In genomic region chr19:32593870-32594269, GRCm38 (mm10) we compare ENCODE assay signal across 11 mouse cellular contexts. TPM values are rescaled to one million over a fixed set of nuclear protein-coding genes. Genes with fewer than 3 reads are reported as not detected.
A peak's percentile ranks its signal among the peaks of the same experiment; 100 is the strongest.
DNase-seq lines count a peak whose midpoint lies in the region; ATAC-seq and TF ChIP-seq lines count a peak whose summit lies in the region.
"Had no signal": no experiment of that assay in that cellular context is flagged by ENCODE, and none has a peak within 500 bp of the region (broad histone marks: within the 10 kb centered on the region; RNA-seq: fewer than 3 reads in every experiment).

No protein-coding gene starts in this region.

- no peak overlapping the region for H3K27ac ChIP-seq in left cerebral cortex, adult 2 months
- H3K27ac ChIP-seq: embryonic facial prominence, embryonic 15.5 days had no signal

- intact Hi-C loops in left cerebral cortex, adult 2 months (cut with DNase I) = no loop called here

- H3K27me3 ChIP-seq in G1E (ENCODE audit: insufficient read depth, low read length) = peaks cover 9% of the 10 kb centered on the region; the same call in 1 of the 2 replicates

- TF ChIP-seq CTCF in left cerebral cortex, adult 2 months (IDR thresholded peaks at IDR 0.05) = peak; percentile 53
- TF ChIP-seq CTCF in G1E (IDR thresholded peaks at IDR 0.05; ENCODE audit: low read depth, low read length) = no peak

- no peak for ATAC-seq in G1E (ENCODE audit: extremely low read depth, insufficient number of reproducible peaks, low FRiP score, poor library complexity, severe bottlenecking)
- ATAC-seq in granulocyte monocyte progenitor cell, adult 5-6 weeks (replicated peaks; ENCODE audit: poor library complexity, severe bottlenecking) = peak; percentile 26; the same call in 1 of the 2 replicates

- no peak overlapping the region for H3K4me3 ChIP-seq in left cerebral cortex, adult 2 months
- no peak overlapping the region for H3K4me3 ChIP-seq in G1E (ENCODE audit: low read depth, low read length)
- H3K4me3 ChIP-seq: embryonic facial prominence, embryonic 15.5 days; megakaryocyte, embryonic 14.5 days had no signal

- no peaks in the 10 kb centered on the region for H3K9me3 ChIP-seq in G1E (replicated peaks)
- H3K9me3 ChIP-seq: embryonic facial prominence, embryonic 15.5 days; megakaryocyte, embryonic 14.5 days had no signal

- peaks cover 13% of the 10 kb centered on the region for H3K36me3 ChIP-seq in G1E (replicated peaks)
- H3K36me3 ChIP-seq: embryonic facial prominence, embryonic 15.5 days had no signal

- H3K4me1 ChIP-seq in G1E (ENCODE audit: insufficient read depth, low read depth, low read length) = peaks cover 41% of the 10 kb centered on the region
- H3K4me1 ChIP-seq: embryonic facial prominence, embryonic 15.5 days had no signal

- DNase-seq in embryo, embryonic 10.5 days (ENCODE audit: low spot score) = peak; percentile 22
- DNase-seq in embryo, embryonic 10 days (ENCODE audit: low spot score) = no peak
- no peak for DNase-seq in left cerebral cortex, adult 2 months (ENCODE audit: extremely low spot score in 1 of 2, low spot score in 2 of 2)
- no peak for DNase-seq in left cerebral cortex, adult 9 months (ENCODE audit: low spot score in 2 of 2)
- DNase-seq in G1E (ENCODE audit: low spot score) = peak; percentile 16
- no peak for DNase-seq in right cerebral cortex, postnatal 25 days
- DNase-seq in left cerebral cortex, adult 11 months (ENCODE audit: low spot score) = no peak
- DNase-seq: kidney, adult 18-20 months had no signal

RNA-seq across cellular contexts. Expression of gene Papss2, which starts 1.7 kb away (rescaled TPM):
- 1 to 10 TPM; 8.1 to 9.8 TPM for total RNA-seq in left cerebral cortex, adult 2 months (2021)
- 66.2 and 85.0 TPM in 2 replicates for total RNA-seq in G1E (2014; fragmentation: Nextera tagmentation)
- total RNA-seq in G1E (2017) = 139 and 164 TPM in 2 replicates
- 4.3 and 7.0 TPM in 2 replicates for polyA plus RNA-seq in G1E (2012)
- total RNA-seq in granulocyte monocyte progenitor cell, adult 5-6 weeks (2014; fragmentation: Nextera tagmentation) = 45.0 and 49.3 TPM in 2 replicates
- total RNA-seq in granulocyte monocyte progenitor cell, adult 5-6 weeks (2017) = 28.9 and 29.5 TPM in 2 replicates

Comparison
In these comparisons a context has a peak if more than half of its experiments do, and no peak if none do; other contexts are left out.
1. DNase-seq: peak in embryo, embryonic 10.5 days (single experiment) and G1E (single experiment); none in embryo, embryonic 10 days (single experiment), left cerebral cortex, adult 2 months (0 of 2), left cerebral cortex, adult 9 months (0 of 2), right cerebral cortex, postnatal 25 days (single experiment) and left cerebral cortex, adult 11 months (single experiment).